Mouse (Mus musculus) limb, embryonic 11.5 days (tissue): ENCODE results near the gene Nosip. TPM values are rescaled to one million over a fixed set of nuclear protein-coding genes. Genes with fewer than 3 reads are reported as not detected.
A peak's percentile ranks its signal among the peaks of the same experiment; 100 is the strongest.

Experiments
- ATAC-seq: fragments of 200-750 bp; cut with Nextera tagmentation; 2 replicates; pipeline ENCODE4 v1.8.0; 2017; ENCODE audit warnings: low read depth; ENCODE audit not compliant: insufficient number of reproducible peaks, low FRiP score, low TSS enrichment
- DNase-seq: peaks from one replicate; pipeline ENCODE4 v3.0.0-alpha.2; 2015; ENCODE audit warnings: low spot score
- H3K27ac ChIP-seq: fragments of 300-500 bp; sonication (generic); replicated peaks from 2 replicates; pipeline ENCODE4 v1.5.1; 2014; ENCODE audit warnings: low read depth, mild to moderate bottlenecking, low read length
- H3K27me3 ChIP-seq: fragments of 300-500 bp; sonication (generic); 2 replicates; pipeline ENCODE4 v1.6.1; 2014; ENCODE audit warnings: mild to moderate bottlenecking, low read length, mixed read lengths; ENCODE audit not compliant: control insufficient read depth, insufficient read depth
- H3K36me3 ChIP-seq: fragments of 300-500 bp; sonication (generic); 2 replicates; pipeline ENCODE4 v1.6.1; 2014; ENCODE audit warnings: mild to moderate bottlenecking, low read length, moderate library complexity, mixed read lengths; ENCODE audit not compliant: control insufficient read depth, insufficient read depth
- H3K4me1 ChIP-seq: fragments of 300-500 bp; sonication (generic); 2 replicates; pipeline ENCODE4 v1.6.1; 2014; ENCODE audit warnings: low read length, mixed read lengths; ENCODE audit not compliant: control insufficient read depth, insufficient read depth
- H3K4me2 ChIP-seq: fragments of 300-500 bp; sonication (generic); 2 replicates; pipeline ENCODE4 v1.6.1; 2014; ENCODE audit warnings: low read depth, mild to moderate bottlenecking, moderate library complexity; ENCODE audit not compliant: severe bottlenecking
- H3K4me3 ChIP-seq: fragments of 300-500 bp; sonication (generic); 2 replicates; pipeline ENCODE4 v1.5.1; 2014; ENCODE audit warnings: low read depth, low read length
- H3K9ac ChIP-seq: fragments of 300-500 bp; sonication (generic); 2 replicates; pipeline ENCODE4 v1.6.1; 2014; ENCODE audit warnings: mild to moderate bottlenecking, low read length
- H3K9me3 ChIP-seq: fragments of 300-500 bp; sonication (generic); 2 replicates; pipeline ENCODE4 v1.6.1; 2016; ENCODE audit warnings: low read length; ENCODE audit not compliant: control insufficient read depth
- WGBS: fragments of 180-500 bp; shearing (Covaris S2); extraction: QIAGEN DNeasy Blood & Tissue Kit; methylation state at CpG from one replicate; pipeline ENCODE4 v1.1.7; 2014; 5-methylcytosine and 5-hydroxymethylcytosine counted together
- polyA plus RNA-seq: library from polyadenylated mRNA; unstranded; fragments of >200 nt; fragmentation: Nextera tagmentation; extraction: Ambion mirVana; gene quantifications from 2 replicates; pipeline ENCODE4 v1.2.1, GENCODE M21; 2014

The Nosip gene
- polyA plus RNA-seq: 70.2 and 73.9 TPM in 2 replicates

GRCm38 (mm10) chr7:45062239-45062835, at the start of gene Nosip, which contains the start of gene Prrg2:
TSS of gene Nosip (plus strand) at chr7:45062429.
TSS of gene Prrg2 (minus strand) at chr7:45062677.
- H3K4me2 ChIP-seq: peak within 1 kb of the TSS; percentile 44

DNA sequence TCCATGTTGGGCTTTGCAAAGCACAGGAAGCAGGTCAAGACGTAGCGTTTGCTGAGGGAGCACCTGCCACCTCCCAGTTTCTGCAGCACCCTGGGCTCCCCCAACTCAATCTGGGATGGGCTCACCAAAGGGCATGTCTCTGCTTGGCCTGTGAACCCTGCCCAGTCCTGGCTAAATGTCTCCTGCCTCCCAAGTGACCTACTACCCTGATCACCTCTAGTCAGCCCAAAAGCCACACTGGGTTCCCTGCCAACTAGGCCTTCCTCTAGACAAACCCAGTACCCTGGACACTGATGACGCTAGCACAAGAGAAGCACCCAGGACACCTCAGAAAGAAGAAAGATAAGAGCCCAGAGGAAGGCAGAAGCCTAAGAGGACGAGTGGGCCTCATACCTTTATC, 49.4 kb upstream of the Nosip start:
- H3K36me3 ChIP-seq: peaks cover 31% of the 10 kb centered on the region
- no peaks in the 10 kb centered on the region for H3K27me3 ChIP-seq
- DNase-seq: no peak
- no peak overlapping the region for H3K27ac ChIP-seq
- no peak overlapping the region; the same call in 1 of the 2 replicates for H3K4me3 ChIP-seq
- peaks cover 6% of the 10 kb centered on the region for H3K4me1 ChIP-seq
- H3K9me3 ChIP-seq: no peaks in the 10 kb centered on the region
- H3K4me2 ChIP-seq: no peak overlapping the region
- 86% methylated on average over 4 of the region's 4 CpGs for WGBS
- no peak overlapping the region for H3K9ac ChIP-seq
- ATAC-seq: no peak

More at GRCm38 (mm10) chr7:45062239-45062835, at the start of gene Nosip, which contains the start of gene Prrg2:
- H3K4me3 ChIP-seq: peak within 1 kb of the TSS; percentile 56
- peak; percentile 79 for ATAC-seq
- peaks cover 18% of the 10 kb centered on the region; the same call in 1 of the 2 replicates for H3K4me1 ChIP-seq
- DNase-seq: peak; percentile 98
- H3K27ac ChIP-seq: peak within 1 kb of the TSS; percentile 60; the same call in 1 of the 2 replicates
- WGBS: under 1% methylated on average over 31 of the region's 31 CpGs
- H3K9ac ChIP-seq: peak within 1 kb of the TSS; percentile 64
- no peaks in the 10 kb centered on the region for H3K27me3 ChIP-seq
- H3K36me3 ChIP-seq: 0 out of 2 replicates have a peak, but pooled peaks cover 2% of the 10 kb centered on the region
- no peaks in the 10 kb centered on the region for H3K9me3 ChIP-seq

DNA sequence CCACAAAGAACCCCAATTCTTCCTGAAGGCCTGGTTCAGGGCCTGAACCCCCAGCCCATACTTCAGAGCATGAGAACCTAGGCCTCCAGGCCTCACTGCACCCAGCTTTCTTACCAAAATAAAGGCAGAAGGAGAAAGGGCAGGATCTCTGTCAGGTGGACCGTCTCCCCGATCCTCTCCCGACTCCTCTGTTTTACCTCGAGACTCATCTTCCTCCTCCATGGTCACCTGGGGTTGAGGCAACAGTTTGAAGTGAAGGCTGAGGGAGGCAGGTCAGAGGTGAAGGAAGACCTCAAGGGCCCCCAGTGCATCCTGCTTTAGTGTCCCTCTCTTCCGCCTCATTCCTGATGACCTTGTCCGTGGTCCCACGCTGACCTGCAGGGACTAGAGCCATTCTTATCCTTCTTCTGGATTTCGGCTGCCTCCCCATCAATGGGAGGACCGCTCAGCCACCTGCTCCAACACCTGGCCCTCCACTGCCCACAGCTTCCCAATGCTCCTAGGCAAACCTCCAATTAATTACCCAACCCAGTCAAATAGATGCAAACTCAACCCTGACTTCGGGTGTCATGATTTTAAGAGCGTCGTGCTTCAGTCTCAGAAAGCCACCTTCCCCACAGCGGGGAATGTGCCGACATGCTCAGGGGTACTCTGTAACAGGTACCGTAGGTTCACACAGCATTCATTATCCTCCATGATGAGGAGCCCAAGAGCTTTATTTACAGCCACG, 48.7 kb upstream of the Nosip start:
- no peak overlapping the region for H3K27ac ChIP-seq
- H3K4me1 ChIP-seq: peaks cover 9% of the 10 kb centered on the region
- no peak for DNase-seq
- no peak overlapping the region for H3K4me2 ChIP-seq
- H3K9me3 ChIP-seq: no peaks in the 10 kb centered on the region
- peaks cover 25% of the 10 kb centered on the region for H3K36me3 ChIP-seq
- WGBS: 96% methylated on average over 16 of the region's 16 CpGs
- no peak overlapping the region; the same call in 1 of the 2 replicates for H3K4me3 ChIP-seq
- no peak overlapping the region for H3K9ac ChIP-seq
- no peaks in the 10 kb centered on the region for H3K27me3 ChIP-seq
- no peak for ATAC-seq

GRCm38 (mm10) chr7:45014096-45014451, 48.2 kb upstream of the Nosip start:
- H3K4me3 ChIP-seq: no peak overlapping the region
- H3K4me1 ChIP-seq: peaks cover 9% of the 10 kb centered on the region
- no peak overlapping the region for H3K9ac ChIP-seq
- H3K27ac ChIP-seq: no peak overlapping the region
- no peaks in the 10 kb centered on the region for H3K27me3 ChIP-seq
- no peak overlapping the region; the same call in 1 of the 2 replicates for H3K4me2 ChIP-seq
- no peaks in the 10 kb centered on the region for H3K9me3 ChIP-seq
- DNase-seq: no peak
- no peak for ATAC-seq
- 92% methylated on average over 3 of the region's 3 CpGs for WGBS
- H3K36me3 ChIP-seq: peaks cover 23% of the 10 kb centered on the region

DNA sequence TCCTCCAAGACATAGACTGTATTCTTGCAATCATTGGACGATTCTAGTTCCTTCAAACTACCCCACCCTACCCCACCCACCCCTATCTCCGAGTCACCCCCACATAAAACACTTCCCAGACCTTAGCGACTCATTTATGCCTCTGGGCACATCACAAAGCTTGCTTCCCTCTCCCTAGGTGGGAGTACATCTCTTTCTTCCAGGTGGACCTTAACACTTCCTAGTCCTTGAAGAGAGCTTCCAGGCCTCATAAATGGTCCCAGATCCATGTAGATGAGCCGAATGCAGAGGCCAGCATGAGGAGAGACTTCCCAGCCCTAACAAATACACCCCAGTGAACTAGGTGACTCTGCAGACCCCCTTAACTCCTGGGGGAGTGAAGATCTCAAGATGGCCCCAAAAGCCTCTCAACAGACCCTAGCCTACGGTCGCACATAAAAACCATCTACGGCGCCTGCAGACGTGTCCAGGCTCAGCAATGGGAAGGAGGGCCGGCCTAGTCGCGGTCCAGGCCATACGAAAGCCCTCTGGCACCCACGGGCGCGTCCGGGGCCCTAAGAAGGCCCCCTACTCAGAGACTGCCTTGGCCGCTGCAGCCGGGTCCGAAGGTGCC, 46.8 kb upstream of the Nosip start:
- H3K4me1 ChIP-seq: peaks cover 9% of the 10 kb centered on the region
- H3K27ac ChIP-seq: peak overlapping the region; percentile 61; the same call in 1 of the 2 replicates
- no peaks in the 10 kb centered on the region for H3K9me3 ChIP-seq
- WGBS: under 1% methylated on average over 20 of the region's 20 CpGs
- H3K4me3 ChIP-seq: peak overlapping the region; percentile 93
- ATAC-seq: no peak; the same call in 1 of the 2 replicates
- peak overlapping the region; percentile 83 for H3K4me2 ChIP-seq
- peaks cover 18% of the 10 kb centered on the region for H3K36me3 ChIP-seq
- no peaks in the 10 kb centered on the region for H3K27me3 ChIP-seq
- DNase-seq: no peak
- H3K9ac ChIP-seq: peak overlapping the region; percentile 98

DNA sequence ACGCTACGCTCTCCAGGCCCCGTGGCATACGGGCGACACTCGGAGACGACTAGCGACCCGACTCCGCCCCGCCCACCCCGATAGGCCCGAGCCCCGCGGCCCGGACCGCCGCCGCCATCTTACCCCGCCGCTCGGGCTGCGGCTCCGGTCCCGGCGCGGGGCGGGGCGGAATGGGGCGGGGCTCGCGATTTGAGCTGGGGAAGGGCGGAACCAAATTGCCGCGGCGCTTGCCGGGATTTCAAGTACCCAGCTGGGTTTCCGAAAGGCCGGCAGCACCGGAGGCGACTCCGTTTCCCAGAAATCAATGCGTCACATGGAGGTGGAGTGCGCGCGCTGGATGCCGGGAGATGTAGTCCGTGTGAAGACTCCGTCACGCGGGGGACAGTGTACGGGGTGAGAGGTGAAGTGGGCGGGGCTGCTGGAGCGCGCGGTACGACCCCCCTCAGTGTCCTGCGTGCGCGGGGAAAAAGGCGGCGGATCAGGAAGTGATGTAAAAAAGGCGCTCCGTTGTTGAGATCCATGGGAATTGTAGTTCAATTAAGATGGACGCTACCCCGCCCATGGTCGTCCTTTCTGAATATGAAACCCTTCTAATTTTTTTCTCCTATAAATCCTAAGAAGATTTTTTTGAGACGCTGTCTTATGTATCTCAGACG, 46.1 kb upstream of the Nosip start, which contains the start of gene Scaf1:
TSS of gene Scaf1 (minus strand) at position 407 of the 656 bp plus-strand sequence.
- WGBS: under 1% methylated on average over 49 of the region's 69 CpGs

GRCm38 (mm10) chr7:45016761-45017160, 45.5 kb upstream of the Nosip start:
- peak overlapping the region; percentile 89 for H3K4me2 ChIP-seq
- peak overlapping the region; percentile 38 for H3K9ac ChIP-seq
- H3K27me3 ChIP-seq: no peaks in the 10 kb centered on the region
- no peaks in the 10 kb centered on the region for H3K9me3 ChIP-seq
- DNase-seq (no peak), ATAC-seq (no peak)
- H3K27ac ChIP-seq: peak overlapping the region; percentile 66
- WGBS: 4% methylated on average over 4 of the region's 4 CpGs
- H3K4me3 ChIP-seq: peak overlapping the region; percentile 93
- H3K4me1 ChIP-seq: peaks cover 9% of the 10 kb centered on the region
- H3K36me3 ChIP-seq: peaks cover 9% of the 10 kb centered on the region; the same call in 1 of the 2 replicates

More for the DNA sequence above, 46.1 kb upstream of the Nosip start, which contains the start of gene Scaf1:
- Histone ChIP-seq H3K4me1 (peaks cover 9% of the 10 kb centered on the region), H3K4me3 (peak within 1 kb of the TSS; percentile 93), H3K27ac (peak within 1 kb of the TSS; percentile 66), H3K36me3 (peaks cover 14% of the 10 kb centered on the region; the same call in 1 of the 2 replicates), H3K9ac (peak within 1 kb of the TSS; percentile 98), H3K4me2 (peak within 1 kb of the TSS; percentile 89), H3K9me3 (no peaks in the 10 kb centered on the region), H3K27me3 (no peaks in the 10 kb centered on the region)
- ATAC-seq: peak; percentile 89
- DNase-seq: peak; percentile 100
